Mouse (Mus musculus) hindbrain, embryonic 14.5 days (tissue): ENCODE measurements around the gene Il4i1. TPM values are rescaled to one million over a fixed set of nuclear protein-coding genes. Genes with fewer than 3 reads are reported as not detected.
"Not testable (repeated sequence)": the region's sequence is repeated elsewhere in the genome, so short reads cannot be mapped to it uniquely, and the experiment has no call there.

Experiments used
- ATAC-seq: fragments of 200-750 bp; cut with Nextera tagmentation; 2 replicates; pipeline ENCODE4 v1.8.0; 2017; ENCODE audit warnings: moderate number of reproducible peaks, mild to moderate bottlenecking, moderate TSS enrichment, moderate library complexity; ENCODE audit not compliant: low FRiP score
- DNase-seq: peaks from one replicate; pipeline ENCODE4 v3.0.0-alpha.2; 2015; ENCODE audit warnings: low spot score
- H3K27ac ChIP-seq: fragments of 300-500 bp; sonication (generic); 2 replicates; pipeline ENCODE4 v1.5.1; 2014; ENCODE audit warnings: mild to moderate bottlenecking, moderate library complexity
- H3K27me3 ChIP-seq: fragments of 300-500 bp; sonication (generic); 2 replicates; pipeline ENCODE4 v1.6.1; 2014; ENCODE audit warnings: mild to moderate bottlenecking, low read length, mixed read lengths; ENCODE audit not compliant: control insufficient read depth, insufficient read depth
- H3K36me3 ChIP-seq: fragments of 300-500 bp; sonication (generic); replicated peaks from 2 replicates; pipeline ENCODE4 v1.6.1; 2014; ENCODE audit not compliant: control insufficient read depth, insufficient read depth
- H3K4me1 ChIP-seq: fragments of 300-500 bp; sonication (generic); replicated peaks from 2 replicates; pipeline ENCODE4 v1.6.1; 2014; ENCODE audit warnings: antibody characterized with exemption, low read length, mixed read lengths; ENCODE audit not compliant: control insufficient read depth, insufficient read depth
- H3K4me2 ChIP-seq: fragments of 300-500 bp; sonication (generic); replicated peaks from 2 replicates; pipeline ENCODE4 v1.6.1; 2014; ENCODE audit warnings: mild to moderate bottlenecking, moderate library complexity
- H3K4me3 ChIP-seq: fragments of 300-500 bp; sonication (generic); replicated peaks from 2 replicates; pipeline ENCODE4 v1.5.1; 2014; ENCODE audit warnings: mild to moderate bottlenecking, low read length
- H3K9ac ChIP-seq: fragments of 300-500 bp; sonication (generic); 2 replicates; pipeline ENCODE4 v1.6.1; 2014
- H3K9me3 ChIP-seq: fragments of 300-500 bp; sonication (generic); 2 replicates; pipeline ENCODE4 v1.6.1; 2016; ENCODE audit warnings: low read length; ENCODE audit not compliant: control insufficient read depth
- WGBS: fragments of 180-500 bp; shearing (Covaris S2); extraction: QIAGEN DNeasy Blood & Tissue Kit; methylation state at CpG from one replicate; pipeline ENCODE4 v1.1.7; 2014; 5-methylcytosine and 5-hydroxymethylcytosine counted together
- polyA plus RNA-seq: library from polyadenylated mRNA; unstranded; fragments of >200 nt; fragmentation: Nextera tagmentation; extraction: Ambion mirVana; gene quantifications from 2 replicates; pipeline ENCODE4 v1.2.1, GENCODE M21; 2014

Il4i1 gene
- polyA plus RNA-seq, 1 experiment from 2014 or later: 1.3 TPM

- ATAC-seq: no peak
- H3K27me3 ChIP-seq: no peaks in the 10 kb centered on the region
- no peak overlapping the region for H3K27ac ChIP-seq
- peaks cover 13% of the 10 kb centered on the region for H3K36me3 ChIP-seq
- no peak overlapping the region for H3K4me3 ChIP-seq
- no peaks in the 10 kb centered on the region for H3K9me3 ChIP-seq
- H3K4me1 ChIP-seq: peaks cover 29% of the 10 kb centered on the region
- 32% methylated on average over 1 of the region's 1 CpGs for WGBS
- no peak for DNase-seq
- no peak overlapping the region for H3K9ac ChIP-seq
- H3K4me2 ChIP-seq: no peak overlapping the region
Measured at GRCm38 (mm10) chr7:44871181-44871580, 55.0 kb downstream of the Il4i1 start.

- 95% methylated on average over 2 of the region's 2 CpGs for WGBS
- H3K36me3 ChIP-seq: peaks cover 12% of the 10 kb centered on the region
- H3K27me3 ChIP-seq, H3K27ac ChIP-seq, H3K9me3 ChIP-seq, DNase-seq, ATAC-seq, H3K4me3 ChIP-seq, H3K4me2 ChIP-seq, H3K9ac ChIP-seq: not testable (repeated sequence)
- H3K4me1 ChIP-seq: peaks cover 23% of the 10 kb centered on the region
Measured at GRCm38 (mm10) chr7:44871774-44872173, 55.6 kb downstream of the Il4i1 start.

- H3K4me3 ChIP-seq: no peak overlapping the region
- ATAC-seq (no peak), DNase-seq (no peak)
- no peak overlapping the region for H3K27ac ChIP-seq
- no peak overlapping the region for H3K9ac ChIP-seq
- H3K9me3 ChIP-seq: no peaks in the 10 kb centered on the region
- no peaks in the 10 kb centered on the region for H3K4me1 ChIP-seq
- peaks cover 71% of the 10 kb centered on the region for H3K36me3 ChIP-seq
- 91% methylated on average over 14 of the region's 14 CpGs for WGBS
- no peak overlapping the region for H3K4me2 ChIP-seq
- H3K27me3 ChIP-seq: no peaks in the 10 kb centered on the region
Measured at GRCm38 (mm10) chr7:44877833-44878232, 61.6 kb downstream of the Il4i1 start.

GRCm38 (mm10) chr7:44883036-44883435 lies 66.8 kb downstream of the Il4i1 start:
- Histone ChIP-seq H3K36me3 (peaks cover 92% of the 10 kb centered on the region), H3K4me1 (no peaks in the 10 kb centered on the region; the same call in 1 of the 2 replicates), H3K27ac (no peak overlapping the region), H3K4me2 (no peak overlapping the region), H3K9ac (no peak overlapping the region), H3K9me3 (no peaks in the 10 kb centered on the region), H3K4me3 (no peak overlapping the region), H3K27me3 (no peaks in the 10 kb centered on the region)
- ATAC-seq: no peak
- 97% methylated on average over 3 of the region's 3 CpGs for WGBS
- no peak for DNase-seq

- no peak overlapping the region for H3K9ac ChIP-seq
- no peak for ATAC-seq
- DNase-seq: no peak
Measured at GRCm38 (mm10) chr7:44884637-44885036, 68.5 kb downstream of the Il4i1 start.

GRCm38 (mm10) chr7:44886964-44887363 lies 70.8 kb downstream of the Il4i1 start:
- H3K9me3 ChIP-seq: no peaks in the 10 kb centered on the region
- ATAC-seq (no peak), DNase-seq (no peak)
- no peak overlapping the region for H3K4me3 ChIP-seq
- 88% methylated on average over 7 of the region's 7 CpGs for WGBS
- H3K27me3 ChIP-seq: no peaks in the 10 kb centered on the region
- peaks cover 16% of the 10 kb centered on the region for H3K4me1 ChIP-seq
- H3K27ac ChIP-seq: no peak overlapping the region
- H3K36me3 ChIP-seq: peaks cover 78% of the 10 kb centered on the region
- no peak overlapping the region for H3K4me2 ChIP-seq
- H3K9ac ChIP-seq: no peak overlapping the region

More at GRCm38 (mm10) chr7:44884637-44885036, 68.5 kb downstream of the Il4i1 start:
- H3K36me3 ChIP-seq: peaks cover 91% of the 10 kb centered on the region
- no peaks in the 10 kb centered on the region for H3K27me3 ChIP-seq
- no peaks in the 10 kb centered on the region for H3K9me3 ChIP-seq
- WGBS: 93% methylated on average over 5 of the region's 5 CpGs
- no peak overlapping the region for H3K4me2 ChIP-seq
- H3K4me1 ChIP-seq: no peaks in the 10 kb centered on the region; the same call in 1 of the 2 replicates
- H3K27ac ChIP-seq: no peak overlapping the region
- no peak overlapping the region for H3K4me3 ChIP-seq

- Histone ChIP-seq H3K36me3 (peaks cover 62% of the 10 kb centered on the region), H3K9me3 (no peaks in the 10 kb centered on the region), H3K27ac (0 out of 2 replicates have a peak overlapping the region, but pooled peaks have one; percentile 20), H3K27me3 (no peaks in the 10 kb centered on the region), H3K4me3 (no peak overlapping the region), H3K4me2 (0 out of 2 replicates have a peak overlapping the region, but pooled peaks have one; percentile 17), H3K4me1 (peaks cover 22% of the 10 kb centered on the region), H3K9ac (no peak overlapping the region)
- 79% methylated on average over 13 of the region's 13 CpGs for WGBS
- ATAC-seq (no peak), DNase-seq (no peak)
Measured at GRCm38 (mm10) chr7:44888256-44889105, 72.3 kb downstream of the Il4i1 start.

GRCm38 (mm10) chr7:44890180-44890579 lies 74.0 kb downstream of the Il4i1 start:
- no peak overlapping the region for H3K27ac ChIP-seq
- no peaks in the 10 kb centered on the region for H3K9me3 ChIP-seq
- no peaks in the 10 kb centered on the region for H3K27me3 ChIP-seq
- 91% methylated on average over 6 of the region's 7 CpGs for WGBS
- DNase-seq (no peak), ATAC-seq (no peak)
- 0 out of 2 replicates have a peak overlapping the region, but pooled peaks have one; percentile 92 for H3K9ac ChIP-seq
- peak overlapping the region; percentile 91 for H3K4me2 ChIP-seq
- H3K36me3 ChIP-seq: peaks cover 46% of the 10 kb centered on the region
- peaks cover 38% of the 10 kb centered on the region for H3K4me1 ChIP-seq
- peak overlapping the region; percentile 90; the same call in 1 of the 2 replicates for H3K4me3 ChIP-seq
